In genomic region chr1:90633415-90634030, GRCm38 (mm10) we compare ENCODE assay signal across 14 mouse cellular contexts. TPM values are rescaled to one million over a fixed set of nuclear protein-coding genes. Genes with fewer than 3 reads are reported as not detected.
A peak's percentile ranks its signal among the peaks of the same experiment; 100 is the strongest.
DNase-seq lines count a peak whose midpoint lies in the region; ATAC-seq and TF ChIP-seq lines count a peak whose summit lies in the region.
"Had no signal": no experiment of that assay in that cellular context is flagged by ENCODE, and none has a peak within 500 bp of the region (broad histone marks: within the 10 kb centered on the region; RNA-seq: fewer than 3 reads in every experiment).

No protein-coding gene starts in this region.

- peak; percentile 37 for TF ChIP-seq CTCF in intestine, postnatal 0 days (IDR thresholded peaks at IDR 0.05; ENCODE audit: low read depth)
- peak; percentile 28; the same call in 1 of the 2 replicates for TF ChIP-seq CTCF in lung, adult 2 months (IDR thresholded peaks at IDR 0.05; ENCODE audit: insufficient read depth, low read length)

- H3K4me3 ChIP-seq in intestine, postnatal 0 days (ENCODE audit: low read depth, low read length) = no peak overlapping the region
- H3K4me3 ChIP-seq in intestine, embryonic 15.5 days (replicated peaks) = no peak overlapping the region
- H3K4me3 ChIP-seq in lung, adult 2 months (replicated peaks; ENCODE audit: extremely low read depth, low read depth, low read length) = no peak overlapping the region
- H3K4me3 ChIP-seq: hindbrain, embryonic 13.5 days; stomach, embryonic 15.5 days had no signal

- no peaks in the 10 kb centered on the region for H3K27me3 ChIP-seq in intestine, postnatal 0 days (replicated peaks; ENCODE audit: control insufficient read depth, insufficient read depth, low read length)
- no peaks in the 10 kb centered on the region for H3K27me3 ChIP-seq in intestine, embryonic 15.5 days (replicated peaks)
- H3K27me3 ChIP-seq: hindbrain, embryonic 13.5 days; stomach, embryonic 15.5 days had no signal

- WGBS in intestine, postnatal 0 days = 67% methylated on average over 6 of the region's 6 CpGs
- WGBS in intestine, embryonic 15.5 days = 67% methylated on average over 6 of the region's 6 CpGs
- WGBS in lung, adult 2 months = 61% methylated on average over 6 of the region's 6 CpGs

- H3K4me2 ChIP-seq in intestine, postnatal 0 days (replicated peaks; ENCODE audit: low read depth) = no peak overlapping the region
- H3K4me2 ChIP-seq in intestine, embryonic 15.5 days (replicated peaks) = no peak overlapping the region
- H3K4me2 ChIP-seq: heart, embryonic 11.5 days; hindbrain, embryonic 13.5 days; stomach, embryonic 15.5 days had no signal

- no peaks in the 10 kb centered on the region for H3K36me3 ChIP-seq in intestine, postnatal 0 days (ENCODE audit: control insufficient read depth, insufficient read depth)
- H3K36me3 ChIP-seq in intestine, embryonic 15.5 days = no peaks in the 10 kb centered on the region
- H3K36me3 ChIP-seq: hindbrain, embryonic 13.5 days; stomach, embryonic 15.5 days had no signal

- H3K9me3 ChIP-seq in intestine, postnatal 0 days (ENCODE audit: control insufficient read depth) = no peaks in the 10 kb centered on the region
- H3K9me3 ChIP-seq in intestine, embryonic 15.5 days = no peaks in the 10 kb centered on the region
- H3K9me3 ChIP-seq: hindbrain, embryonic 13.5 days; stomach, embryonic 15.5 days had no signal

- H3K9ac ChIP-seq in intestine, postnatal 0 days (ENCODE audit: low read depth, low read length) = no peak overlapping the region
- H3K9ac ChIP-seq in intestine, embryonic 15.5 days = no peak overlapping the region
- H3K9ac ChIP-seq: hindbrain, embryonic 13.5 days; stomach, embryonic 15.5 days had no signal

- DNase-seq in 3T3-L1 (ENCODE audit: low read depth, low spot score) (peak; percentile 91), adipocyte (ENCODE audit: low spot score) (peak; percentile 16)
- peak; percentile 36 for DNase-seq in lung, adult 2 months
- DNase-seq in kidney, postnatal 14 days = no peak
- no peak for DNase-seq in testis, postnatal 14 days (ENCODE audit: low spot score)
- DNase-seq: cerebellum, postnatal 36 days; kidney, adult 9 months; right cerebral cortex, postnatal 4 days had no signal

- ATAC-seq in intestine, postnatal 0 days = no peak
- no peak for ATAC-seq in intestine, embryonic 15.5 days
- ATAC-seq in erythroid progenitor cell, adult 5-6 weeks (replicated peaks; ENCODE audit: low FRiP score, poor library complexity, severe bottlenecking) = no peak

- no peaks in the 10 kb centered on the region for H3K4me1 ChIP-seq in intestine, postnatal 0 days (replicated peaks; ENCODE audit: control insufficient read depth, insufficient read depth, low read length)
- no peaks in the 10 kb centered on the region for H3K4me1 ChIP-seq in intestine, embryonic 15.5 days (replicated peaks)
- H3K4me1 ChIP-seq in lung, adult 2 months (ENCODE audit: control insufficient read depth, insufficient read depth, low read length) = no peaks in the 10 kb centered on the region
- H3K4me1 ChIP-seq: hindbrain, embryonic 13.5 days; stomach, embryonic 15.5 days had no signal

- no peak for TF ChIP-seq POLR2A in lung, adult 2 months (IDR thresholded peaks at IDR 0.05; ENCODE audit: borderline replicate concordance, extremely low read depth, low read depth, low read length)

- H3K27ac ChIP-seq in intestine, postnatal 0 days (ENCODE audit: low read depth, low read length) = no peak overlapping the region
- no peak overlapping the region for H3K27ac ChIP-seq in intestine, embryonic 15.5 days
- H3K27ac ChIP-seq: hindbrain, embryonic 13.5 days; stomach, embryonic 15.5 days had no signal

RNA-seq across cellular contexts. Expression of gene Cops8, which starts 30.7 kb away (rescaled TPM):
- polyA plus RNA-seq in intestine, postnatal 0 days (2015; fragmentation: Nextera tagmentation; extraction: Ambion mirVana) = 49.7 and 51.9 TPM in 2 replicates
- polyA plus RNA-seq in intestine, embryonic 15.5 days (2015; fragmentation: Nextera tagmentation; extraction: Ambion mirVana) = 127 and 129 TPM in 2 replicates
- 39.8 and 58.0 TPM in 2 replicates for polyA plus RNA-seq in lung, adult 2 months (2012; rRNA removed)
- 12.6 and 19.7 TPM in 2 replicates for total RNA-seq in erythroid progenitor cell, adult 5-6 weeks (2015; ENCODE audit: low replicate concordance)
- 20.8 and 23.1 TPM in 2 replicates for total RNA-seq in erythroid progenitor cell, adult 5-6 weeks (2017; ENCODE audit: low replicate concordance)

Comparison
In these comparisons a context has a peak if more than half of its experiments do, and no peak if none do; other contexts are left out.
1. DNase-seq: peak in 3T3-L1 (single experiment), adipocyte (single experiment) and lung, adult 2 months (single experiment); none in kidney, postnatal 14 days (single experiment) and testis, postnatal 14 days (single experiment).